18 mouse cellular contexts compared by ENCODE assay signal in genomic region chr10:8589871-8590533, GRCm38 (mm10).
A peak's percentile ranks its signal among the peaks of the same experiment; 100 is the strongest.
DNase-seq lines count a peak whose midpoint lies in the region; ATAC-seq and TF ChIP-seq lines count a peak whose summit lies in the region.
"Had no signal": no experiment of that assay in that cellular context is flagged by ENCODE, and none has a peak within 500 bp of the region (broad histone marks: within the 10 kb centered on the region; RNA-seq: fewer than 3 reads in every experiment).

No protein-coding gene starts in this region.

- no peaks in the 10 kb centered on the region for H3K27me3 ChIP-seq in neural tube, embryonic 15.5 days (replicated peaks)

- H3K9me3 ChIP-seq in neural tube, embryonic 15.5 days (replicated peaks): no peaks in the 10 kb centered on the region

- 0 out of 2 replicates have a peak, but pooled peaks cover 2% of the 10 kb centered on the region for H3K4me1 ChIP-seq in neural tube, embryonic 15.5 days

- DNase-seq in left cerebral cortex, adult 11 months (ENCODE audit: low spot score): peak; percentile 25
- DNase-seq in left cerebral cortex, adult 2 months (ENCODE audit: extremely low spot score in 1 of 2, low spot score in 2 of 2): no peak
- peak; percentile 11 for DNase-seq in fat pad, adult 2 months (ENCODE audit: extremely low read depth, low read depth, low spot score)
- peak; percentile 50 to 55 for DNase-seq in layer of hippocampus, adult 8-10 months (ENCODE audit: low spot score in 2 of 2)
- no peak for DNase-seq in lung, postnatal 4 days
- no peak for DNase-seq in ovary, adult 18-20 months (ENCODE audit: low spot score)
- DNase-seq: adrenal gland, postnatal 10 days; cerebellum, adult 8-10 months; embryo, embryonic 11 days; heart, postnatal 4 days; kidney, adult 8-10 months had no signal

- no peak for TF ChIP-seq CTCF in left cerebral cortex, adult 2 months (IDR thresholded peaks at IDR 0.05)

- H3K27ac ChIP-seq in left cerebral cortex, adult 2 months: no peak overlapping the region
- peak overlapping the region; percentile 45; the same call in 1 of the 2 replicates for H3K27ac ChIP-seq in neural tube, embryonic 15.5 days (replicated peaks)
- H3K27ac ChIP-seq: hindbrain, postnatal 0 days had no signal

- H3K4me2 ChIP-seq in neural tube, embryonic 15.5 days: no peak overlapping the region
- H3K4me2 ChIP-seq: heart, embryonic 11.5 days; lung, embryonic 14.5 days had no signal

- WGBS in neural tube, embryonic 15.5 days: 60% methylated on average over 5 of the region's 5 CpGs

- H3K9ac ChIP-seq in neural tube, embryonic 15.5 days (replicated peaks): no peak overlapping the region
- H3K9ac ChIP-seq: lung, embryonic 14.5 days had no signal

- H3K36me3 ChIP-seq in neural tube, embryonic 15.5 days: no peaks in the 10 kb centered on the region
- H3K36me3 ChIP-seq: G1E had no signal

- ATAC-seq in neural tube, embryonic 15.5 days (ENCODE audit: low FRiP score): no peak
- ATAC-seq: forebrain, embryonic 16.5 days; hindbrain, postnatal 0 days; midbrain, embryonic 16.5 days had no signal

- no peak overlapping the region for H3K4me3 ChIP-seq in left cerebral cortex, adult 2 months
- H3K4me3 ChIP-seq in neural tube, embryonic 15.5 days (replicated peaks): no peak overlapping the region

- intact Hi-C loops in left cerebral cortex, adult 2 months (cut with DNase I): no loop called here

Comparison
In these comparisons a context has a peak if more than half of its experiments do, and no peak if none do; other contexts are left out.
1. DNase-seq: peak in left cerebral cortex, adult 11 months (single experiment), fat pad, adult 2 months (single experiment) and layer of hippocampus, adult 8-10 months (2 of 2); none in left cerebral cortex, adult 2 months (0 of 2), lung, postnatal 4 days (0 of 2) and ovary, adult 18-20 months (single experiment).